Mouse (Mus musculus): ENCODE measurements around the gene Nostrin.

DNA sequence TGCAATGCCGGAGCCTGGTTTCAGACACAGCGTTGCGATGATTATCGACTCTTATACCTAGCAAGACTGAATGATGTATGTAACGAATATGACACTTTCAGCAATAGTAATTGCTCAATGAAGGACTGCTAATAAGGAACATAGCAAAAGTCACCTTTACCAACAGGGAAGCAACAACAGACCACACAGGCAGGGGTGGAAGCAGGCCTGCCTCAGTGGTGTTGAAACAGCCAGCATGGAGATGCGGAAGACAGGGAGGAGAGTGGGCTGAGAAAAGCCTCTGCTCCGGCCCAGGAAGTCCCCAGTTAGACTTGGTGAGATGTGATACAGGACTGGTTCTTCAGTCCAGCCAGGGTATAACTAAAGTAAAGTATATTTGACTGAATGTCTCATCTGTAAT, 36.5 kb upstream of the Nostrin start:
- no peak for TF ChIP-seq CTCF (IDR thresholded peaks at IDR 0.05; ENCODE audit: low read depth)
- no peak for TF ChIP-seq EP300 (optimal IDR thresholded peaks at IDR 0.05)
